Mouse (Mus musculus): ENCODE measurements around the gene Prps1l3.

- TF ChIP-seq CTCF (IDR thresholded peaks at IDR 0.05): no peak
- no peak for TF ChIP-seq POLR2A (IDR thresholded peaks at IDR 0.05; ENCODE audit: insufficient read depth, low read depth, low read length)
Observed at GRCm38 (mm10) chr12:57204276-57204851, 25.8 kb upstream of the Prps1l3 start.
